In the genomic region with DNA sequence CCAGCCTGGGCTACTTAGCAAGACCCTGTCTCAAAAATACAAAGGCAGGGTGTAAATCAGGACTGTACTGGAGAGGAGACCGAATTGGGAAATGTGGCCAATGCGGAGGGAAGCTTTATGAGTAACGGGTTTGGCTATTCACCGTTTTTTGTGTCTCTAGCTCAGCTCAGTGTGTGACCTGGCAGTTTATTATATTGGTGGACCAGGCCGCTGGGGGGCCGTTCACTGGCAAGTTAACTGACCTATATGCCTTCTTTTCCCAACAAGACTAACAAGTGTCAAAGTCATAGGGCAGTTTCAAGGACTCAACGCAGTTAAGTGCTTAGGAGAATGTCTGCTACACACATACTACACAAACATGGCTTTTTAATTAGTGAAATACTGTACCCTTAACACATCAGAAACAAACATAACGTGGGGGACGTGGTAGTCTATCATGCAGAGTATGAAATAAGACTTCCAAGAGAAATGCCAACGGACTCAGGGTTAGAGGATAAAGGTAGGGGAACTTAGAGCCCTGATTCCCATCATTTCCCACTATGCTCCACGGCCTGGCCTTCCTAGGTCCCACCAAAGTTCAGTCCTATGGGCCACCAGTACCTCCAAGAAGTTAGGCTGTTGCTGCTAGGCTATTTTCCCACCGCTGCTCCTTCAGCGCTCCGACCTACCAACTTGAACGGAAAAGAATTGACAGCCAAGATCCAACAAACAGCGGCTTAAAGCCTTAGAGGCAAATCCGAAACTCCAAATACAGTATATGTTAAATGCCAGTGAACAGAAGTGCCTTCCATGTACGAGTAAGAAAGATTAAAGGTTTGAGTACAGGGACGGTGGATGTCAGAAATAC, we compare ENCODE assay signal across 7 mouse cellular contexts. TPM values are rescaled to one million over a fixed set of nuclear protein-coding genes. Genes with fewer than 3 reads are reported as not detected.
DNase-seq lines count a peak whose midpoint lies in the region; ATAC-seq and TF ChIP-seq lines count a peak whose summit lies in the region.

No protein-coding gene starts in this region.

- H3K9me3 ChIP-seq in lung, embryonic 16.5 days (ENCODE audit: control insufficient read depth, low read length), result no peaks in the 10 kb centered on the region
- H3K9me3 ChIP-seq in embryonic facial prominence, embryonic 15.5 days (replicated peaks), result no peaks in the 10 kb centered on the region
- H3K9me3 ChIP-seq in limb, embryonic 10.5 days (replicated peaks), result no peaks in the 10 kb centered on the region

- ATAC-seq in lung, embryonic 16.5 days (ENCODE audit: low read depth), result no peak
- no peak for ATAC-seq in embryonic facial prominence, embryonic 15.5 days (ENCODE audit: insufficient number of reproducible peaks, low FRiP score, low TSS enrichment, low read depth)
- ATAC-seq in activated CD4-positive, CD25-positive, alpha-beta regulatory T cell, adult 4 months, result no peak

- H3K4me1 ChIP-seq in lung, embryonic 16.5 days (replicated peaks; ENCODE audit: control insufficient read depth, insufficient read depth, low read length), result peaks cover 10% of the 10 kb centered on the region
- H3K4me1 ChIP-seq in embryonic facial prominence, embryonic 15.5 days, result peaks cover 14% of the 10 kb centered on the region
- peaks cover 12% of the 10 kb centered on the region for H3K4me1 ChIP-seq in limb, embryonic 10.5 days
- H3K4me1 ChIP-seq in olfactory bulb, adult 2 months (ENCODE audit: control insufficient read depth, insufficient read depth, low read length), result no peaks in the 10 kb centered on the region

- peak overlapping the region; percentile 96 for H3K9ac ChIP-seq in lung, embryonic 16.5 days (ENCODE audit: low read length)
- peak overlapping the region; percentile 97 for H3K9ac ChIP-seq in embryonic facial prominence, embryonic 15.5 days

- H3K27me3 ChIP-seq in lung, embryonic 16.5 days (ENCODE audit: control insufficient read depth, insufficient read depth, low read depth, low read length), result no peaks in the 10 kb centered on the region
- H3K27me3 ChIP-seq in embryonic facial prominence, embryonic 15.5 days, result no peaks in the 10 kb centered on the region
- no peaks in the 10 kb centered on the region for H3K27me3 ChIP-seq in limb, embryonic 10.5 days (ENCODE audit: low read depth, poor library complexity, severe bottlenecking)

- H3K27ac ChIP-seq in lung, embryonic 16.5 days (ENCODE audit: low read length), result peak overlapping the region; percentile 98
- H3K27ac ChIP-seq in embryonic facial prominence, embryonic 15.5 days (replicated peaks), result peak overlapping the region; percentile 99
- H3K27ac ChIP-seq in limb, embryonic 10.5 days, result peak overlapping the region; percentile 100
- H3K27ac ChIP-seq in olfactory bulb, adult 2 months (ENCODE audit: insufficient read depth, low read depth, low read length), result peak overlapping the region; percentile 93; the same call in 1 of the 2 replicates

- intact Hi-C loops in left cerebral cortex, postnatal 14 days (cut with DNase I), result no loop called here

- no peak for TF ChIP-seq POLR2A in olfactory bulb, adult 2 months (IDR thresholded peaks at IDR 0.05; ENCODE audit: insufficient read depth, low read depth, low read length)

- peak overlapping the region; percentile 91 for H3K4me3 ChIP-seq in lung, embryonic 16.5 days (ENCODE audit: low read length)
- peak overlapping the region; percentile 96 for H3K4me3 ChIP-seq in embryonic facial prominence, embryonic 15.5 days (replicated peaks)
- peak overlapping the region; percentile 96 for H3K4me3 ChIP-seq in limb, embryonic 10.5 days
- H3K4me3 ChIP-seq in olfactory bulb, adult 2 months (ENCODE audit: insufficient read depth, low read depth, low read length), result peak overlapping the region; percentile 66

- no peak for DNase-seq in lung, postnatal 14 days
- DNase-seq in limb, embryonic 10.5 days (ENCODE audit: low spot score), result peak; percentile 43
- DNase-seq in left cerebral cortex, postnatal 14 days (ENCODE audit: low spot score in 2 of 2), result no peak

- H3K4me2 ChIP-seq in lung, embryonic 16.5 days (ENCODE audit: low read depth, low read length), result peak overlapping the region; percentile 87
- H3K4me2 ChIP-seq in embryonic facial prominence, embryonic 15.5 days (replicated peaks), result peak overlapping the region; percentile 76

- H3K36me3 ChIP-seq in lung, embryonic 16.5 days (ENCODE audit: control insufficient read depth, insufficient read depth, low read length), result peaks cover 14% of the 10 kb centered on the region
- H3K36me3 ChIP-seq in embryonic facial prominence, embryonic 15.5 days, result peaks cover 17% of the 10 kb centered on the region
- peaks cover 24% of the 10 kb centered on the region for H3K36me3 ChIP-seq in limb, embryonic 10.5 days

- TF ChIP-seq CTCF in olfactory bulb, adult 2 months (IDR thresholded peaks at IDR 0.05; ENCODE audit: insufficient read depth, low read depth, low read length), result no peak

- WGBS in lung, embryonic 16.5 days, result 41% methylated on average over 19 of the region's 19 CpGs
- WGBS in embryonic facial prominence, embryonic 15.5 days, result 41% methylated on average over 19 of the region's 19 CpGs
- 45% methylated on average over 19 of the region's 19 CpGs for WGBS in limb, embryonic 10.5 days
- WGBS in olfactory bulb, adult 2 months, result 38% methylated on average over 19 of the region's 19 CpGs

RNA-seq across cellular contexts. Expression of a gene that starts 1.1 kb away (rescaled TPM):
- 299 and 329 TPM in 2 replicates for polyA plus RNA-seq in lung, embryonic 16.5 days (2015; fragmentation: Nextera tagmentation; extraction: Ambion mirVana)
- polyA plus RNA-seq in embryonic facial prominence, embryonic 15.5 days (2015; fragmentation: Nextera tagmentation; extraction: Ambion mirVana), result 292 and 297 TPM in 2 replicates
- 419 and 449 TPM in 2 replicates for polyA plus RNA-seq in limb, embryonic 10.5 days (2016; fragmentation: Nextera tagmentation; extraction: Ambion mirVana)
- polyA plus RNA-seq in olfactory bulb, adult 2 months (2012; ENCODE audit: insufficient read depth, insufficient read length, low replicate concordance, missing spikeins), result 105 and 158 TPM in 2 replicates
- 100 to 1,000 TPM; 406 to 458 TPM for polyA plus RNA-seq in activated CD4-positive, CD25-positive, alpha-beta regulatory T cell, adult 4 months (2017; shearing (Covaris generic))
- 100 to 1,000 TPM; 208 to 225 TPM for total RNA-seq in left cerebral cortex, postnatal 14 days (2021)

RNA-seq across cellular contexts. Expression of a gene that starts 32.2 kb away (rescaled TPM):
- polyA plus RNA-seq in lung, embryonic 16.5 days (2015; fragmentation: Nextera tagmentation; extraction: Ambion mirVana), result 205 and 227 TPM in 2 replicates
- 197 and 201 TPM in 2 replicates for polyA plus RNA-seq in embryonic facial prominence, embryonic 15.5 days (2015; fragmentation: Nextera tagmentation; extraction: Ambion mirVana)
- 111 and 153 TPM in 2 replicates for polyA plus RNA-seq in limb, embryonic 10.5 days (2016; fragmentation: Nextera tagmentation; extraction: Ambion mirVana)
- 213 and 787 TPM in 2 replicates for polyA plus RNA-seq in olfactory bulb, adult 2 months (2012; ENCODE audit: insufficient read depth, insufficient read length, low replicate concordance, missing spikeins)
- polyA plus RNA-seq in activated CD4-positive, CD25-positive, alpha-beta regulatory T cell, adult 4 months (2017; shearing (Covaris generic)), result 100 to 1,000 TPM; 355 to 452 TPM
- 100 to 1,000 TPM in 1 of 2 experiments, 10 to 100 TPM in 1; 95.1 to 107 TPM for total RNA-seq in left cerebral cortex, postnatal 14 days (2021)

RNA-seq across cellular contexts. Expression of a gene that starts 53.3 kb away (rescaled TPM):
- polyA plus RNA-seq in lung, embryonic 16.5 days (2015; fragmentation: Nextera tagmentation; extraction: Ambion mirVana), result 37.4 and 37.8 TPM in 2 replicates
- polyA plus RNA-seq in embryonic facial prominence, embryonic 15.5 days (2015; fragmentation: Nextera tagmentation; extraction: Ambion mirVana), result 40.6 and 44.5 TPM in 2 replicates
- polyA plus RNA-seq in limb, embryonic 10.5 days (2016; fragmentation: Nextera tagmentation; extraction: Ambion mirVana), result 77.7 and 86.3 TPM in 2 replicates
- not detected in 2 replicates for polyA plus RNA-seq in olfactory bulb, adult 2 months (2012; ENCODE audit: insufficient read depth, insufficient read length, low replicate concordance, missing spikeins)
- 10 to 100 TPM; 40.1 to 58.3 TPM for polyA plus RNA-seq in activated CD4-positive, CD25-positive, alpha-beta regulatory T cell, adult 4 months (2017; shearing (Covaris generic))
- total RNA-seq in left cerebral cortex, postnatal 14 days (2021), result 10 to 100 TPM; 17.8 to 18.9 TPM

RNA-seq across cellular contexts. Expression of a gene that starts 53.6 kb away (rescaled TPM):
- 45.8 and 52.5 TPM in 2 replicates for polyA plus RNA-seq in lung, embryonic 16.5 days (2015; fragmentation: Nextera tagmentation; extraction: Ambion mirVana)
- polyA plus RNA-seq in embryonic facial prominence, embryonic 15.5 days (2015; fragmentation: Nextera tagmentation; extraction: Ambion mirVana), result 52.2 and 54.4 TPM in 2 replicates
- 61.5 and 64.8 TPM in 2 replicates for polyA plus RNA-seq in limb, embryonic 10.5 days (2016; fragmentation: Nextera tagmentation; extraction: Ambion mirVana)
- not detected in 2 replicates for polyA plus RNA-seq in olfactory bulb, adult 2 months (2012; ENCODE audit: insufficient read depth, insufficient read length, low replicate concordance, missing spikeins)
- polyA plus RNA-seq in activated CD4-positive, CD25-positive, alpha-beta regulatory T cell, adult 4 months (2017; shearing (Covaris generic)), result 10 to 100 TPM; 61.9 to 77.3 TPM
- total RNA-seq in left cerebral cortex, postnatal 14 days (2021), result 10 to 100 TPM; 22.4 to 25.1 TPM
